Mouse (Mus musculus): ENCODE results near the gene Kdm2b. TPM values are rescaled to one million over a fixed set of nuclear protein-coding genes. Genes with fewer than 3 reads are reported as not detected.

The Kdm2b gene
- polyA plus RNA-seq, 1 experiment from 2014 or later = 62.5 TPM

GRCm38 (mm10) chr5:123031312-123031711 is 41.7 kb upstream of the Kdm2b start:
- TF ChIP-seq CTCF (IDR thresholded peaks at IDR 0.05; ENCODE audit: low read depth) = 0 out of 2 replicates have a peak, but pooled peaks have one; percentile 18
- 96% methylated on average over 3 of the region's 3 CpGs for WGBS
- ATAC-seq (replicated peaks; ENCODE audit: low FRiP score, low read depth) = no peak

DNA sequence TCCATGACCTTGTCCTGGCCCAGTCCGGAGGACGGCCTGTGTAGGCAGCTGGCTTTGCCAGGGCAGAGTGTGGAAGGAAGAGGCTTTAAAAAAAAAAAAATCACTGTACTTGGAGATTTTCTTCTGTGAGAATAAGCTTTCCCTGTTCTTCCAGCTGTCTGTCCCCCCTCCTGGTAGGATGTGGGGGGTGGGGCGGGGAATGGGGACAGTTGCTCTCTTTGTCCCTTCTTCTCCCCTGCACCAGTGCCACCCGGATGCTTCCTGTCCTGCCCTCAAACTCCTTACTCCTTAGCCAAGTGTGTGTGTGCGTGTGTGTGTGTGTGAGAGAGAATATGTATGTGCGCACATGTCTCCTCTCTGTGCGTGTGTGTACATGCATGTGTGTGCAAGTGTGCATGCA is 40.1 kb upstream of the Kdm2b start:
- no peak overlapping the region for H3K9ac ChIP-seq (ENCODE audit: low read depth, low read length)
- ATAC-seq (replicated peaks; ENCODE audit: low FRiP score, low read depth) (no peak), DNase-seq (ENCODE audit: low spot score) (no peak)
- H3K27ac ChIP-seq = no peak overlapping the region
- 82% methylated on average over 7 of the region's 7 CpGs for WGBS
- no peak overlapping the region for H3K4me2 ChIP-seq (ENCODE audit: low read length)
- no peaks in the 10 kb centered on the region for H3K27me3 ChIP-seq (ENCODE audit: insufficient read depth, low read length)
- H3K36me3 ChIP-seq (ENCODE audit: insufficient read depth, low read length) = peaks cover 14% of the 10 kb centered on the region; the same call in 1 of the 2 replicates
- H3K9me3 ChIP-seq (replicated peaks; ENCODE audit: low read length) = no peaks in the 10 kb centered on the region
- H3K4me3 ChIP-seq (replicated peaks; ENCODE audit: low read depth, low read length) = no peak overlapping the region
- TF ChIP-seq CTCF (IDR thresholded peaks at IDR 0.05; ENCODE audit: low read depth) = no peak
- H3K4me1 ChIP-seq (replicated peaks; ENCODE audit: insufficient read depth, low read length) = peaks cover 12% of the 10 kb centered on the region; the same call in 1 of the 2 replicates

More at GRCm38 (mm10) chr5:123031312-123031711, 41.7 kb upstream of the Kdm2b start:
- Histone ChIP-seq H3K4me2 (ENCODE audit: low read length) (no peak overlapping the region), H3K36me3 (ENCODE audit: insufficient read depth, low read length) (peaks cover 14% of the 10 kb centered on the region; the same call in 1 of the 2 replicates), H3K27ac (no peak overlapping the region), H3K9ac (ENCODE audit: low read depth, low read length) (no peak overlapping the region), H3K4me3 (replicated peaks; ENCODE audit: low read depth, low read length) (no peak overlapping the region), H3K27me3 (ENCODE audit: insufficient read depth, low read length) (no peaks in the 10 kb centered on the region), H3K4me1 (replicated peaks; ENCODE audit: insufficient read depth, low read length) (0 out of 2 replicates have a peak, but pooled peaks cover under 1% of the 10 kb centered on the region), H3K9me3 (replicated peaks; ENCODE audit: low read length) (no peaks in the 10 kb centered on the region)
- no peak for DNase-seq (ENCODE audit: low spot score)

DNA sequence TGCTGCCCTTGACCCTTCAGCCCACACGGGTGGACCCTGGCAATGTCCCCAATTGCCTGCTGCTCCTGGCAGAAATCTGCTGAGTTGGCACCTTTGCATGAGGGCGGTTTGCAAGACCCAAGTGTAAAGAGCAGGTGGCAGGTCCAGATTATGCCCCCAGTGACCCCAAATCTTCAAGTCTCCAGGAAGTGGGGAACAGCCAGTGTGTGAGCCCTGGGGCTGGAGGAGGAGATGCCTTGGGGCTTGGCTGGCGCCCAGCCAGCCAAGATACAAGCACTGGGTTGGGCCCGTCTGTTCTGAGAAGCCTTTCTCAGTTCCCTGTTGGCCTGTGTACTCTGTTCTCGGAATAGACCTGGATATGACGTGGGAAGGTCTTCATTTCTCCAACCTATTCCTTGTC is 37.8 kb upstream of the Kdm2b start:
- no peaks in the 10 kb centered on the region for H3K9me3 ChIP-seq (replicated peaks; ENCODE audit: low read length)
- ATAC-seq (replicated peaks; ENCODE audit: low FRiP score, low read depth) (0 out of 2 replicates have a peak, but pooled peaks have one; percentile 37), DNase-seq (ENCODE audit: low spot score) (no peak)
- H3K4me3 ChIP-seq (replicated peaks; ENCODE audit: low read depth, low read length) = no peak overlapping the region
- peaks cover 14% of the 10 kb centered on the region; the same call in 1 of the 2 replicates for H3K36me3 ChIP-seq (ENCODE audit: insufficient read depth, low read length)
- WGBS = 52% methylated on average over 6 of the region's 6 CpGs
- no peak overlapping the region for H3K4me2 ChIP-seq (ENCODE audit: low read length)
- H3K4me1 ChIP-seq (replicated peaks; ENCODE audit: insufficient read depth, low read length) = peaks cover 12% of the 10 kb centered on the region; the same call in 1 of the 2 replicates
- H3K27ac ChIP-seq = 0 out of 2 replicates have a peak overlapping the region, but pooled peaks have one; percentile 8
- H3K27me3 ChIP-seq (ENCODE audit: insufficient read depth, low read length) = no peaks in the 10 kb centered on the region
- no peak overlapping the region for H3K9ac ChIP-seq (ENCODE audit: low read depth, low read length)
- no peak for TF ChIP-seq CTCF (IDR thresholded peaks at IDR 0.05; ENCODE audit: low read depth)

DNA sequence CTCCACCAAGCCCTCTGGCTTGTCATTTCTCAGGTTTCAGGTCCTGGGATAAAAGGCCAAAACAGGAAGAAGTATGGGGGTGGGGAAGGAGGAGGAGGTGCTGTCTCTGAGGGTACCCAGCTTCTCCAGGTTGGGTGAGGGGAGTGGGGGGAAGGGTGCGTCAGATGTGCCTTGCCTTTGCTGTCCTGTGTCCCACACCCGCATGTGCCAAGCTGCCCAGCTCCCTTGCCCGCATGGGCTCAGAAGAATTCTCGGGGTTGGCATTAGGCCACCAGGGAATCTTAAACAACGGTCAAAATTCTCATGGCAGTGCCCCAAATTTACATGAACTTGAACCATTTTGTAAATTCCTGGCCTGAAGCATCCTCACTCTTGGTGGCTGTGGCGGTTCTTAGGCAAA is 36.8 kb upstream of the Kdm2b start:
- TF ChIP-seq CTCF (IDR thresholded peaks at IDR 0.05; ENCODE audit: low read depth) = no peak
- WGBS = 61% methylated on average over 6 of the region's 6 CpGs
- Histone ChIP-seq H3K27ac (no peak overlapping the region), H3K36me3 (ENCODE audit: insufficient read depth, low read length) (peaks cover 14% of the 10 kb centered on the region; the same call in 1 of the 2 replicates), H3K27me3 (ENCODE audit: insufficient read depth, low read length) (no peaks in the 10 kb centered on the region), H3K4me1 (replicated peaks; ENCODE audit: insufficient read depth, low read length) (peaks cover 12% of the 10 kb centered on the region; the same call in 1 of the 2 replicates), H3K4me3 (replicated peaks; ENCODE audit: low read depth, low read length) (no peak overlapping the region), H3K9me3 (replicated peaks; ENCODE audit: low read length) (no peaks in the 10 kb centered on the region), H3K4me2 (ENCODE audit: low read length) (no peak overlapping the region), H3K9ac (ENCODE audit: low read depth, low read length) (no peak overlapping the region)
- ATAC-seq (replicated peaks; ENCODE audit: low FRiP score, low read depth) (no peak), DNase-seq (ENCODE audit: low spot score) (no peak)

- Histone ChIP-seq H3K4me1 (replicated peaks; ENCODE audit: insufficient read depth, low read length) (peaks cover 12% of the 10 kb centered on the region; the same call in 1 of the 2 replicates), H3K27me3 (ENCODE audit: insufficient read depth, low read length) (no peaks in the 10 kb centered on the region), H3K9me3 (replicated peaks; ENCODE audit: low read length) (no peaks in the 10 kb centered on the region), H3K4me2 (ENCODE audit: low read length) (no peak overlapping the region), H3K4me3 (replicated peaks; ENCODE audit: low read depth, low read length) (no peak overlapping the region), H3K9ac (ENCODE audit: low read depth, low read length) (no peak overlapping the region), H3K36me3 (ENCODE audit: insufficient read depth, low read length) (peaks cover 10% of the 10 kb centered on the region; the same call in 1 of the 2 replicates), H3K27ac (no peak overlapping the region)
- ATAC-seq (replicated peaks; ENCODE audit: low FRiP score, low read depth) = no peak
- no peak for TF ChIP-seq CTCF (IDR thresholded peaks at IDR 0.05; ENCODE audit: low read depth)
- peak; percentile 38 for DNase-seq (ENCODE audit: low spot score)
- 32% methylated on average over 9 of the region's 9 CpGs for WGBS
Observed at GRCm38 (mm10) chr5:123024965-123025573, 35.4 kb upstream of the Kdm2b start.

GRCm38 (mm10) chr5:123024312-123024711 is 34.7 kb upstream of the Kdm2b start:
- WGBS = 91% methylated on average over 6 of the region's 6 CpGs

More at GRCm38 (mm10) chr5:123024312-123024711, 34.7 kb upstream of the Kdm2b start:
- DNase-seq (ENCODE audit: low spot score) (no peak), ATAC-seq (replicated peaks; ENCODE audit: low FRiP score, low read depth) (no peak)
- H3K9me3 ChIP-seq (replicated peaks; ENCODE audit: low read length) = no peaks in the 10 kb centered on the region
- no peak overlapping the region for H3K9ac ChIP-seq (ENCODE audit: low read depth, low read length)
- no peak for TF ChIP-seq CTCF (IDR thresholded peaks at IDR 0.05; ENCODE audit: low read depth)
- no peak overlapping the region for H3K4me3 ChIP-seq (replicated peaks; ENCODE audit: low read depth, low read length)
- H3K36me3 ChIP-seq (ENCODE audit: insufficient read depth, low read length) = peaks cover 3% of the 10 kb centered on the region; the same call in 1 of the 2 replicates
- no peak overlapping the region for H3K27ac ChIP-seq
- H3K4me1 ChIP-seq (replicated peaks; ENCODE audit: insufficient read depth, low read length) = peaks cover 12% of the 10 kb centered on the region; the same call in 1 of the 2 replicates
- H3K4me2 ChIP-seq (ENCODE audit: low read length) = no peak overlapping the region
- H3K27me3 ChIP-seq (ENCODE audit: insufficient read depth, low read length) = no peaks in the 10 kb centered on the region
